Mouse (Mus musculus) liver, embryonic 14.5 days (tissue): ENCODE data around the gene Fam172a. TPM values are rescaled to one million over a fixed set of nuclear protein-coding genes. Genes with fewer than 3 reads are reported as not detected.

Source experiments
- ATAC-seq: fragments of 200-750 bp; cut with Nextera tagmentation; 2 replicates; pipeline ENCODE4 v1.8.0; 2017; ENCODE audit warnings: moderate number of reproducible peaks, mild to moderate bottlenecking, moderate library complexity; ENCODE audit not compliant: insufficient read depth
- DNase-seq, 3 experiments: peaks; one replicate each; pipeline ENCODE4 v3.0.0-alpha.2; 2012 to 2013; ENCODE audit warnings: low read depth in 3 of 3, low spot score in 3 of 3
- H3K27ac ChIP-seq: fragments of 300-500 bp; sonication (generic); 2 replicates; pipeline ENCODE4 v1.5.1; 2014; ENCODE audit warnings: moderate library complexity, mild to moderate bottlenecking, control low read depth, inconsistent platforms
- H3K27me3 ChIP-seq: fragments of 300-500 bp; sonication (generic); 2 replicates; pipeline ENCODE4 v1.6.1; 2014; ENCODE audit warnings: mild to moderate bottlenecking, low read length, moderate library complexity; ENCODE audit not compliant: control insufficient read depth, insufficient read depth
- H3K36me3 ChIP-seq: fragments of 300-500 bp; sonication (generic); replicated peaks from 2 replicates; pipeline ENCODE4 v1.6.1; 2014; ENCODE audit warnings: low read depth; ENCODE audit not compliant: control insufficient read depth, insufficient read depth
- H3K4me1 ChIP-seq, 2 experiments: fragments of 200-500 bp in 1 of 2; fragments of 300-500 bp in 1 of 2; sonication (generic) in 1 of 2; replicated peaks; 2 replicates each; pipeline ENCODE4 v1.6.1; 2012 to 2014; ENCODE audit warnings: antibody characterized with exemption in 1 of 2, inconsistent platforms in 1 of 2, low read length in 1 of 2; ENCODE audit not compliant: control insufficient read depth in 2 of 2, insufficient read depth in 2 of 2
- H3K4me2 ChIP-seq: fragments of 300-500 bp; sonication (generic); 2 replicates; pipeline ENCODE4 v1.6.1; 2014; ENCODE audit warnings: low read depth, mild to moderate bottlenecking, control low read depth, moderate library complexity
- H3K4me3 ChIP-seq, 2 experiments: fragments of 200-500 bp in 1 of 2; fragments of 300-500 bp in 1 of 2; sonication (generic) in 1 of 2; 2 replicates each; pipeline ENCODE4 v1.5.1; 2012 to 2014; ENCODE audit warnings: low read depth in 2 of 2, low read length in 2 of 2, mild to moderate bottlenecking in 2 of 2, control low read depth in 1 of 2, inconsistent platforms in 1 of 2, moderate library complexity in 1 of 2; ENCODE audit not compliant: insufficient read depth in 1 of 2
- H3K9ac ChIP-seq: fragments of 300-500 bp; sonication (generic); replicated peaks from 2 replicates; pipeline ENCODE4 v1.6.1; 2014; ENCODE audit warnings: mild to moderate bottlenecking, control low read depth, moderate library complexity
- H3K9me3 ChIP-seq: fragments of 300-500 bp; sonication (generic); 2 replicates; pipeline ENCODE4 v1.6.1; 2016; ENCODE audit warnings: low read length, mixed read lengths; ENCODE audit not compliant: control insufficient read depth
- CTCF ChIP-seq: IDR thresholded peaks from 2 replicates; pipeline ENCODE4 v1.5.1; 2016; ENCODE audit warnings: antibody characterized with exemption, low read depth, control low read depth
- EP300 ChIP-seq: IDR thresholded peaks from 2 replicates; pipeline ENCODE4 v1.6.1; 2016; ENCODE audit warnings: antibody characterized with exemption, low read depth
- WGBS: fragments of 180-500 bp; shearing (Covaris S2); extraction: QIAGEN DNeasy Blood & Tissue Kit; methylation state at CpG from one replicate; pipeline ENCODE4 v1.1.7; 2014; ENCODE audit not compliant: insufficient replicate concordance; 5-methylcytosine and 5-hydroxymethylcytosine counted together
- polyA plus RNA-seq, 2 experiments: library from polyadenylated mRNA; depleted of rRNA in 1 of 2; stranded (reverse) in 1 of 2; unstranded in 1 of 2; fragments of >200 nt; fragmentation: Nextera tagmentation in 1 of 2; extraction: Ambion mirVana in 1 of 2; gene quantifications; 2 replicates each; pipeline versions ENCODE4 v1.2.1 to v1.2.3; 2012 to 2014

Fam172a gene
- polyA plus RNA-seq, 2 experiments = 2.8 to 8.0 TPM

DNA sequence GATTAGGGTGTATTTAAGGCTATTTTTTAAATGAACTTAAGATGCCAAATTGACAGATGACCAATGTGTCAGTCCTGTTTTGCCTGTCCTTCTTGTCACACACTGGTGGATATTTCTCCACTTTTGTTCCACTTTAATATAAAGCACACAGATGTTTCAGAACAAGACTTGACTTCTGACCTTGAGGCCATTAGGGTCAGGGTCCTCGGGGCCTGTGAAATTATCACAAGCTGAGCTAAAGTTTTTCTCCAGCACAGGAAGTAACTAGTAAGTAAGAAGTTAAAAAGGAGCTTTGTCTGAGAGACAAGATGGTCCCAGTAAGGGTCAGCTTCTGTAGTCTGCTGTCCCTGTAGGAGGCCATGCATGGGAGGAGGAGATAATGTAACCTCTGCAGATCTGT is 255.8 kb downstream of the Fam172a start:
- no peaks in the 10 kb centered on the region for H3K4me1 ChIP-seq
- no peak overlapping the region for H3K4me3 ChIP-seq
- TF ChIP-seq EP300 (no peak), CTCF (no peak)
- H3K9ac ChIP-seq = no peak overlapping the region
- ATAC-seq (no peak), DNase-seq (no peak)
- H3K4me2 ChIP-seq = no peak overlapping the region
- no peaks in the 10 kb centered on the region for H3K27me3 ChIP-seq
- no peaks in the 10 kb centered on the region for H3K9me3 ChIP-seq
- H3K27ac ChIP-seq = no peak overlapping the region
- no peaks in the 10 kb centered on the region for H3K36me3 ChIP-seq
- 24% methylated on average over 1 of the region's 1 CpGs for WGBS

DNA sequence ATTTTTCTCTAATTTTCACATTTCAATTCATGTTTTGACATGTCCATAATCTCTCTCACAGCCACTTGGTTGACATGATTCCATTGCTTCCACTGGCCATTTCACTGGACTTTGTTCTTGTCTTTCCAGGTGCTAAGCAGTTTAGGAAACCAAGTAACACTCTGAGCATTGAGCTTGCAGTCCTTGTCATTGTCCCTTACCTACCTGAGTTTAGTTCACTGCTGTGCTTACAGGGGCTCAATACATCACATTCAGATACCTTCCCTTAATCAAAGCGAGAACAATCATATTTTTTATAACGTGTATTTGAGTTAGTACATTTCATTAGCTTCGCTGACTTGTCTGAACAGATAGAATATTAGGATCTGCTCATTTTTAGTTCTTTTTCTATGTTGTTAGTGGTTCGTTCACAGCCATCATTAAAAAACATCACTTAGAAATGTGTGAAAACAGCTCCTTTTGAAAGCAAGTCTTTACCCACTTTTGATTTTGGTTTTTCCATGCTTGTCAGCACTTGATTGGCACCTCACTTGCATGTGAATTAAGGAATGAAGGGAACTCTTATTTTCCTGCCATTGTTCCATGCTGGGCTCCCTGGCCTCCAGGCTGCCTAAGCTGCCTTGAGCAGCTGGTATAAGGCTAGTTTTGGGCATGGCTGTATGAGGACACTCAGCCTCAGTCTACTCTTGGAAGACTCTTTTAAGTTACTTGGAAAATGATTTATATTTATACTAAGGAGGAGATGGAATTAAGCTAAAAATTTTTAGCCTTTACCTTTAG is 257.9 kb downstream of the Fam172a start:
- Histone ChIP-seq H3K4me3 (no peak overlapping the region), H3K9ac (no peak overlapping the region), H3K4me2 (no peak overlapping the region), H3K27ac (no peak overlapping the region), H3K36me3 (no peaks in the 10 kb centered on the region), H3K4me1 (no peaks in the 10 kb centered on the region), H3K27me3 (no peaks in the 10 kb centered on the region), H3K9me3 (no peaks in the 10 kb centered on the region)
- TF ChIP-seq CTCF (no peak), EP300 (no peak)
- DNase-seq (no peak), ATAC-seq (no peak)
- 64% methylated on average over 4 of the region's 4 CpGs for WGBS

DNA sequence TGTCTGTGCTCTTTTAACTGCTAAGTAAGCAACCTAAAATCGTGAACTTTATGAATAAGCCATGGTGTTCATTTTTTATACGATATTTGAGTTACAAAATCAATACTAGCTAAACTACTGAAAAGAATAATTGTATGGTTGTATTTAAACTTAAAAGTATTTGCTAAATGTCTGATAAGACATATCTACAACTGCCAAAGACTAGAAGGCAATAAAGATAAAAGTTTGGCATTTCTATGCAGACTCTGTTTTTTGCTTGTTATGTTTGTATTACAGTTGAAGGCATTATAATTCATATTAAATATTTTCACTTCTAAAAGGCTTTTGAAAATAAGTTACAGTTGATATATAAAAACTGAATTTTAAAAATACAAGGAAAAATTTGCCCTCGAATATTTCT is 274.4 kb downstream of the Fam172a start:
- no peak for ATAC-seq
- H3K9me3 ChIP-seq = no peaks in the 10 kb centered on the region
- no peaks in the 10 kb centered on the region for H3K27me3 ChIP-seq
- no peak overlapping the region for H3K9ac ChIP-seq
- H3K4me2 ChIP-seq = no peak overlapping the region
- H3K4me3 ChIP-seq = no peak overlapping the region
- H3K27ac ChIP-seq = no peak overlapping the region
- TF ChIP-seq EP300 = no peak
- TF ChIP-seq CTCF = no peak
- WGBS = 47% methylated on average over 3 of the region's 3 CpGs
- H3K4me1 ChIP-seq = no peaks in the 10 kb centered on the region
- no peak for DNase-seq
- H3K36me3 ChIP-seq = no peaks in the 10 kb centered on the region

DNA sequence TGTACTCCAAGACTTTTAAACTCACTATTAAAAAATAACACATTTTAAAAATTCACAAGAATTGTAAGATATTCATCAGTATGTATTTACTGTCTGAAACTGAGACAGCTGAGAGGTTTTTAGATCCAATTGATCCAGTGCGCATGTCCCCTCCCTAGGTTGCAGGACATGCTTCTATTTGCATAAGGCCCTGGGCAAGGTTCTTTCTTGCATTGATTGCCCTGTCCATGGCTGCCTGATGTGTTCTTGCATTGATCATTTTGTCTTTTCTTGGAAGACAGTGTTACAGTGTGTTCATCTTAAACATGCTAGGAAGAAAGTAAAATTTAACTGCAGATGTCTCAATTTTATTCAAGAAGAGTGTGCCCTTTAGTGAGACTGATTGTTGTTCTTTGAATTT is 275.3 kb downstream of the Fam172a start:
- no peaks in the 10 kb centered on the region for H3K36me3 ChIP-seq
- no peaks in the 10 kb centered on the region for H3K27me3 ChIP-seq
- no peak overlapping the region for H3K27ac ChIP-seq
- H3K9me3 ChIP-seq = no peaks in the 10 kb centered on the region
- H3K4me1 ChIP-seq = no peaks in the 10 kb centered on the region
- no peak overlapping the region for H3K4me2 ChIP-seq
- WGBS = 72% methylated on average over 1 of the region's 1 CpGs
- TF ChIP-seq EP300 = no peak
- no peak for TF ChIP-seq CTCF
- H3K9ac ChIP-seq = no peak overlapping the region
- no peak for DNase-seq
- no peak for ATAC-seq
- no peak overlapping the region for H3K4me3 ChIP-seq

DNA sequence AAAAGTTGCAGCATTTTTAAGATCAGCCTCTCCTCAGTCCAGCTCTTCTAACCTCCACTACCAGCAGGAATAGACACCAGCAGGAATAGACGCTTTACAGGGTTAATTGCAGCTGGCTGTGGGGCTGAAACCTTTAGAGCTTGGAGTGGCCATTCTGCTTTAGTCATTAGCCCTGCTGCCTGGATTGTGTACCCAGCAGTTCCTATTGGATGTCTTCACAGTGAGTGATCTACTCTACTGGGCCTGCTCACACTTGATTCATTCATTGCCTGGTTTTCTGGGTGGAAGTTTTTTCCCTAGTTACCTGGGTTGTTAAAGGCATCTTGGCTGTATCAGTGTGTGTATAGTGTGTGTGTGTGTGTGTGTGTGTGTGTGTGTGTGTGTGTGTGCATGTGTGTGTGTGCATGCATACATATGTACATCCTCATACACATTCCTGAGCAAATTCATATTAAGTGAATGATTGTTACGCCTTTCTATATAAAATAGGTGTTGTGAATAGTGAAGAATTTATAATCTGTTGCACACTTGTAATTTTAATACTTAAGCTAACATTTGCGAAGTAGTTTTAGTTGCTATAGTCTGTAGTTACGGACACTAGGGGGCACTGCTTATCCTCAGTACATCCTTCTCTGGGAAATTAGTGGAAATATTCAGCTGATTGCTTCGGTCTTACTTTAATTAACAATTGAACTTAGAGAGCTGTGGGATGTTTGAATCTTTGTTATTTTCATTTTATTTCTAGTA is 280.4 kb downstream of the Fam172a start:
- no peak overlapping the region for H3K4me2 ChIP-seq
- no peaks in the 10 kb centered on the region for H3K4me1 ChIP-seq
- H3K4me3 ChIP-seq = no peak overlapping the region
- H3K9me3 ChIP-seq = no peaks in the 10 kb centered on the region
- H3K27ac ChIP-seq = no peak overlapping the region
- no peaks in the 10 kb centered on the region for H3K27me3 ChIP-seq
- 31% methylated on average over 5 of the region's 5 CpGs for WGBS
- no peaks in the 10 kb centered on the region for H3K36me3 ChIP-seq
- no peak for DNase-seq
- no peak overlapping the region for H3K9ac ChIP-seq
- ATAC-seq = no peak
- TF ChIP-seq EP300 (no peak), CTCF (peak; percentile 43; the same call in 1 of the 2 replicates)
